Mouse (Mus musculus): ENCODE results near the gene Iffo2.

DNA sequence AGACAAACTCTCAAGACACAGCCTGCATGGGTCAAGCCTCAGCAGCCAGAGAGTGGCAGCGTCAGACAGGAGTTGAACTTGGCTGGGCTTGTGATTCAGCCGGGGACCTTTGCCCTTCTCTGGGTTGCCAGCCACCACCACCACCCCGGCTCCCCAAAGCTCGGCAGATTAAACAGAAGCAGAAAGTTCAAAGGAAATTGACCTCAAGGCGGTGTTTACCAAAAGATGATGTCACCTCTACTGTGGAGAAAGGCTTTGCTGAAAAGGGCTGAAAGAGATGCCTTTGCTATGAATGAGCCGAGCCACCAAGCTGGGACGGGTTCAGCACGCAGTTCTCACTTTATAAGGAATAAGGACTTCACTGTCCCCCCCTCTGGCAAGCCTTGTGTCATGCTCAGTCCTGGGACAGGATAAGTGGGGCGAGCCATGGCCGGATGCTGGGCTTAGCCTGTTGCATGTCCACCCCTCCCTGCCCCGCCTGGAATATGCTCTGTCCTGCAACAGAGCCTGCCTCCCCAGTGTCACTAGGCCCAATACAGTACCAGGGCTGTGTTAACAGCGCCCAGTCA lies 4.9 kb downstream of the Iffo2 start:
- TF ChIP-seq USF2 (IDR thresholded peaks at IDR 0.05; ENCODE audit: borderline replicate concordance in 1 of 2, insufficient read depth in 1 of 2, low read depth in 1 of 2, low read length in 2 of 2) (no peak), TCF12 (IDR thresholded peaks at IDR 0.05; ENCODE audit: low read depth, low read length) (no peak), USF1 (IDR thresholded peaks at IDR 0.05; ENCODE audit: low read depth, low read length) (no peak), CTCF (IDR thresholded peaks at IDR 0.05 in 2 of 3, conservative IDR thresholded peaks at IDR 0.05 in 1 of 3; ENCODE audit: control insufficient read depth in 1 of 3, insufficient read depth in 1 of 3, low read depth in 2 of 3, low read length in 3 of 3, poor library complexity in 1 of 3, severe bottlenecking in 1 of 3) (no peak), GATA1 (IDR thresholded peaks at IDR 0.05; ENCODE audit: low read depth, low read length) (no peak), POLR2A (IDR thresholded peaks at IDR 0.05; ENCODE audit: control insufficient read depth in 1 of 2, insufficient read depth in 1 of 2, low read depth in 1 of 2, low read length in 2 of 2, poor library complexity in 1 of 2) (no peak), POLR2AphosphoS5 (IDR thresholded peaks at IDR 0.05; ENCODE audit: borderline replicate concordance, low read depth, low read length) (no peak), HCFC1 (IDR thresholded peaks at IDR 0.05; ENCODE audit: low read depth, low read length) (no peak), ELF1 (IDR thresholded peaks at IDR 0.05; ENCODE audit: low read depth, low read length) (no peak), NELFE (IDR thresholded peaks at IDR 0.05; ENCODE audit: low read depth, low read length) (no peak), EP300 (IDR thresholded peaks at IDR 0.05; ENCODE audit: low read depth in 1 of 2, low read length in 2 of 2) (no peak), E2F4 (IDR thresholded peaks at IDR 0.05; ENCODE audit: borderline replicate concordance, low read depth, low read length) (no peak)
